Mouse (Mus musculus) frontal cortex, postnatal 36 days (tissue): ENCODE results near the gene Cdh20.
A peak's percentile ranks its signal among the peaks of the same experiment; 100 is the strongest.

ENCODE experiments used
- DNase-seq, 2 experiments: peaks; one replicate each; pipeline ENCODE4 v3.0.0; 2022; ENCODE audit warnings: low spot score in 2 of 2

Gene Cdh20

GRCm38 (mm10) chr1:104768371-104769249, at the start of gene Cdh20:
Gene Cdh20 (plus strand): TSS chr1:104768529.
- DNase-seq: peak in 1 of 2 experiments; percentile 56

DNA sequence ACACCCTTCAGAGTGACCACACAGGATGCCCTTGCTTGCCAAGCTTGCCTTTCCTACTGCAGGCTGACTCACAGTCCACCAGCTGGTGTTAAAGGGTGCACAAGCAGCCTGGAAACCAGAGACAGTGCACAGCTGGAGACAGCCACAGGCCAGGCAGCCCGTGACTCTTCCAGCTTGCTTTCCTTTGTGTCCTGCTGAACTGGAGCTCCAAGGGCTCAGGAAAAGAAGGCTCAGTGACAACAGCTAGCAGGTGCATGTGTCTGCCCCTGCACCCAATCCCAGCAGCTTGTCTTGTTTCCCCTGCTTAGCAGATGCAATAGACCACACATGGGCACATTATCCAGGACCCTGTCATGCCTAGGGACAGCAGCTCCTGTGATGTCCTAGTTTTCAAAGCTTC, 21.5 kb upstream of the Cdh20 start:
- no peak for DNase-seq

DNA sequence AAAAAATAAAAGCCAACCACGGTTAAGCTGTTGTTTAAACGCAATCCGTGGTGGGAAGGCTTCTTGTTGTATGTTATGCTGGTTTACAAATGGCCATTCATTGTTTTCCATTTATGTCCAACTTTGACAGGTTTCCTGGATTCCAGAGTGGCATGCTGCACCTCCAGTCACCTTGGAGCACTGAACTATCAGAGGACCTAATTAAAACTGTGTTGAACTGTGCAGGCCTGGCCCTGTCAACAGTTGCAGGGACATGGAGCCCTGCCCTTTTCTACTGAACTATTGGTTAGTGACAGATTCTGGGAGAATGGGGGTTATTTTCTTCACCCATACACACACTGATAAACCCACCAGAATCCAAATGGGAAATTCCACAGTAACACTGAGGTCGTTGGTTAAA, 20.9 kb upstream of the Cdh20 start:
- DNase-seq: no peak

GRCm38 (mm10) chr1:104754483-104754882, 13.8 kb upstream of the Cdh20 start:
- DNase-seq: peak; percentile 44 to 63

GRCm38 (mm10) chr1:104755896-104756295, 12.4 kb upstream of the Cdh20 start:
- no peak for DNase-seq

DNA sequence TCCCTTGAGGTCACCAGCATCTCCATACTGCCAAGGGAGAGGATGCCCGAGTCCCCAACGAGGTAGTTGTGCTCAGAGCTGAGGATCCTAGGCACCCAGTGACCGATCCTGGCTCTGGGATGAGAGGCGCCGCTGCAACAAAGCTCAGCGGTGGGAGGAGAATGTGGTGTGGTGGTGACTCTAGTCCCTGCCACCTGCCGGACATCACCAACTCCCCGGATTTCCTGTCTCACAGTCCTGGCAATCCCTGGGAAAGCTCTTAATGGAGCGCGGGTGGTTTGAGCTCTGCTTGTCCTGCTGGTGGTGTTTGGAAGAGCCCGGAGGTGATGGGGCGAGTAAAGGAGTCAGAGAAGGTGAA, 900 bp downstream of the Cdh20 start:
- peak in 1 of 2 experiments; percentile 54 for DNase-seq

- no peak for DNase-seq
Observed at GRCm38 (mm10) chr1:104771937-104772336, 3.6 kb downstream of the Cdh20 start.

DNA sequence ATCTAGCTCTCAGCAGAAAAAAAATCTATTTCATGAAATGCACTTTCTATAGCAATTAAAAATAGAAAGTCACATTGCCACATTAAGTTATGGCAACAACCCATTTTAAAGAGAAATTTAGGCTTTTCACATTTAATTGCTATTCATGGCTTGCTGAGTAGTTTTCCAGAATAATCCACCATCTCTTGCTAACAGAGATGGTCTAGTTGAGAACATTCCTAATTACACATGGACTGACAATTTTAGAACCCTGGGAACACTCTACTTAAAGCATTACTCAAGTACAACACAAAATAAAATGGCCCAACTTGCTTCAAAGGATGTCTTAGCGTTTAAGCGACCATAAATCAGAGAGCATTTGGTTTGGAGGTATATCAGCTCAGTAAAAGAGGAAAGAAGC, 4.9 kb downstream of the Cdh20 start:
- no peak for DNase-seq

DNA sequence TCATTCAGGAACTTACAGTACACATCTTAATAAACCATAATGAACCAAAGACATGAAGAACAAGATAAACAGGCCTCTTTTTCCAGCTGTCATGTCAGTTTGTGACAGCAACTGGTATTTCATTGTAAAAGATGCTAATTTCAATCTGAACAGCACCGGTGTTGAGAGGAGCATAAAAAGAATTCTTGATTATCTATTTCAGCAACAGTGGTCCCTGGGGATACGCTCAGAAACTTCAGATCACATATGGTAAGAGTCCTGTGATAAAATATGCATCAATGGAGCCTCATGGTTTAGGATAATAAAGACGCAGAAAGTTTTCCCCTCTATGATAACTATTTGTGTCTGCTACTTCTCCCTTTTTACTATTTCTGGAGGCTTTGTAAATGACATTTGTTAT, 25.2 kb downstream of the Cdh20 start:
- DNase-seq: no peak

DNA sequence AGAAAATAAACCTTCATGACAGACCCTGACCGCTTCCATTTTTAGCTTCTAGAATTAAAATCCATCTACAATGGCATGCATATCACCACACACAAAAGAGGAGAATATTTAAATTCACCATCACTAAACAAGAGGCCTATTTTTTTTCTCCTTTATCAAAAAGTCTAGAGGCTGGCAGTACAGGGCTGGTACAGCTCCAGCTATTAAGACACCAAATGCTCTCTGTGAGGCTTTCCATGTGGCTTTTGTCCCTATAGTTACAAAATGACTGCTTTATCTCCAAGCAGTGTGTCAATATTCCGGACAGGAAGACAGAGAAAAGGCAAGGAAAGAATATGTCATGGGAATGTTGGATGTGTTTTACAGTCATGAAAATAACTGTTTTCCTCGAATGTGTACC, 27.8 kb downstream of the Cdh20 start:
- DNase-seq: no peak

DNA sequence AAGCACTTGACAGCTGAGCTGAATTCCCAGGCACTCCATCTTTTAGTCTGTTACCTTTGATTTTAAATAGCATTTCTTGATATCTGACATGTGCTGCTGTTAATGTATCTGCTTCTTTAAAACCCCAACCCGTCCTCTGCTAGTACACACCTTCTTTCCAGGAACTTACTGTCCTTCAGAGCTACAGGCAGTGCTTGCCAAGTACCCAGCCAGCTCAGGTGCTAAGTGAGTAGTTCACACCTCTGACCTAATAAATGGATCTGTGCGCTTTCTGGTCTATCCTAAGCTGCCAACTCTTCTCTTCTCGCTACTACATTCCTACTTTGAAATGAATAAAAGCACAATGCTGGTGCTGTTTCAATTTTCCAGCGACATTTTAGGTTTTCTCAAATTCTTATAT, 28.8 kb downstream of the Cdh20 start:
- DNase-seq: no peak

DNA sequence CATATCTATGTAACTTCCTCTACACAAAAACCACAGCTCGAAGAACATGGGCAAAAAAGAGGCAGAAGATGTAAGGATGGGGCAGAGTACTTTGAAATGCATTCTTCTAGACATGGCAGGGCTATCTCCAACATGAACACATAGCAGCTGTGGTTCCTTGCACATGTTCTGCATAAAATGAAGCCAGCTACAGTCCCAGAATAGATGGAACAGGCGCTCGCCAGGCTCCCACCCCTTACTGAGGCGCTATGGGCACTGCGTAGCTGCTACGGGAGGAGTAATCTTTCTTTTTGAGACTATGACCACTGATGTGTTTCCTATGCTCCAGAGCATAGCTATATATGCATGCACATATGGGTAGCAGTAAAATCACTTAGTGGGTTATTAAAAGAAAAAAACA, 36.4 kb downstream of the Cdh20 start:
- DNase-seq: no peak

DNA sequence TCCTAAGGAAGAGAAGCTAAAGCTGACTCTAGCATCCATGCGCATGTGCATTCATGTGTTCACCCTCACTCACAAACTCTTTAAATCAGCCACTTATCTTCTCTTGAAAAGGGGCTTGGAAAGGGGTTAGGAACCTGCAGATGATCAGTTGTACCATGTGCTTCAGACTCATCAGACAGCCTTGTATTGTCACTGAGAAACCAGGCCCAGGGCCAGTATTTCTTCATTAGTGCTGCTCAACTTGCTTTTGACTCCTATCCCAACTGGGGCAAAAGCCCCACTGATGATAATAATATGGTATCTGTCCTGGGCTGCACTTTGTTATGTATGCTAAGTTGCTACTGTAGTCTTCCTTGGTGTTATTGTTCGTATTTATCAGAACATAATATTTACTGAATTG, 38.9 kb downstream of the Cdh20 start:
- no peak for DNase-seq

- no peak for DNase-seq
Observed at GRCm38 (mm10) chr1:104817510-104817909, 49.2 kb downstream of the Cdh20 start.

GRCm38 (mm10) chr1:104828106-104828505, 59.8 kb downstream of the Cdh20 start:
- DNase-seq: no peak

GRCm38 (mm10) chr1:104838206-104838915, 70.0 kb downstream of the Cdh20 start:
- DNase-seq: no peak

- no peak for DNase-seq
Observed at GRCm38 (mm10) chr1:104839051-104839450, 70.7 kb downstream of the Cdh20 start.

DNA sequence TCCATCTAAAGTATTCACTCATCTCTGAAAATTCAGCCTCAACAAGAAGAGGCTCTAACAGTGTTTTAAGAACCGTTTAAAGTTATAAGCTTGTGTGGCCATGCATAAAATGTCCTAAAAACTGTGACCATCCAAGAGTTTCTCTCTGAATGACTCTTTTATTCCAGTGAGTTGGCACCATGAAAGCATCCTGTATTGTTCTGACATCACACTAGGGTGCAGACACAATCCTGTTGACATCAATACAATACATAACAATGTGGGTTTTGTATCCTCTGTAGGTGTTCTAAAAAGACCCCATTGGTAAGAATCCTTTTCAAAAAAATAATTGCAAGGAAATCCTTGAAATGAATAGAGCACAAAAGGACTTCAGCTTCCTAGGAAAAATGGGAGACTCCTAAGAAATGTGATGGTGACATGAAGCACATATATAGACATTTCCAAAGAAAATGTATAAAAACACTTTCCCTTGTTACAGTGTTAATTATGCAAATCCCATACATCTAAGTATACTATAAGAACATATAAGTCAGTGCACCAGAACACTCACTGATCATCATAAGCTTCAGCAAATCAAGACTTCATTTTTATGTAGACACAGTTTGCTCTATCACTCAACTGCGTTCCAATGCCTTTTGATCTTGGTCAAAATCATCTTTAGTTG, 80.1 kb downstream of the Cdh20 start:
- DNase-seq: no peak

DNA sequence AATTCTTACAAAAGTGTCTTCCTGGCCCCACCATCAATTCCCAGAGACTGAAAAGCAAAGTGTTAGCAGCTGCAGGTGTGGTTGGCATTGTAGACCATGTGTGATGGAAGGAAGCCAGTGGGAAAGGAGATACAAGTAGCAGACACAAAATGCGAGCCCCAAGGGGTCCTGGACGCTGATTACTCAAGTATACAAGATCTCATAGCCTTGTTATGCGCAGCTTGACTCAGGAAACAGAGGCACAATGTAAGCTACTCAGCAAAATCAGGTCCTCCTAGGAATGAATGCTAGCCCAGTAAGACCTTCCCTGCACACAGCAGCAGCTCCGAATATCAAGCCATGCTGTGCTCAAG, 80.6 kb downstream of the Cdh20 start:
- no peak for DNase-seq

DNA sequence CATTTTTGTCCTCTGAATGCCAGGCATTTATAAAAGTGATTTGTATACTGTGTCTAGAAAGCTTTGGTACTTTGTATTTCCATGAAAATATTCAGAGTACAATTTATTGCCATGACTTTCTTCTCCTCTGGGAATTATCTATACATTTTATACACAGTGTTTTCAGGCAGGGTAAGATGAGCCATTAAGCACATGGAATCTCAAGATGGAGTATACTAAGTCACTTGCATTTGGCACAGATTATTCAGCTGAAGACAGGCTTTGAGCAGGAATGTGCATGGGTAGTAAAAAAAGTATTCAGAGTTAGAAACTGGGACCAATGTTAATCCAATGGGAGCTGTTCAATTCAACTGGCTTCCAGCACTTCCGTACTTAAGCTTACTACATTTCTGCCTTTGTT, 109.1 kb downstream of the Cdh20 start:
- DNase-seq: no peak

GRCm38 (mm10) chr1:104901815-104902214, 133.5 kb downstream of the Cdh20 start:
- DNase-seq: no peak

GRCm38 (mm10) chr1:104903409-104903808, 135.1 kb downstream of the Cdh20 start:
- no peak for DNase-seq

- no peak for DNase-seq
Observed at GRCm38 (mm10) chr1:104912407-104912806, 144.1 kb downstream of the Cdh20 start.
